Mouse (Mus musculus) adipose tissue, adult 10 weeks (tissue): ENCODE measurements around the gene Nlgn1. TPM values are rescaled to one million over a fixed set of nuclear protein-coding genes. Genes with fewer than 3 reads are reported as not detected.

Experiments used
- polyA plus RNA-seq: library from polyadenylated mRNA; stranded (reverse); fragments of 350-450 nt; fragmentation: Illumina TruSeq; extraction: RNeasy Lipid Tissue Mini Kit (QIAGEN cat#74804); gene quantifications from one replicate; pipeline ENCODE4 v1.2.3, GENCODE M21; 2014; ENCODE audit warnings: low read depth, low replicate concordance

The Nlgn1 gene
- 0.78 TPM for polyA plus RNA-seq

GRCm38 (mm10) chr3:26332400-26333238, at the start of gene Nlgn1:
Nlgn1 (minus strand) TSS chr3:26332460.

